Mouse (Mus musculus) lung, postnatal 0 days (tissue): ENCODE data around the gene Coro2a.

Experiments
- CTCF ChIP-seq: IDR thresholded peaks from 2 replicates; pipeline ENCODE4 v1.5.1; 2016; ENCODE audit warnings: antibody characterized with exemption, mild to moderate bottlenecking
- EP300 ChIP-seq: IDR thresholded peaks from 2 replicates; pipeline ENCODE4 v1.6.1; 2016; ENCODE audit warnings: antibody characterized with exemption, mild to moderate bottlenecking, control low read depth

- TF ChIP-seq CTCF (no peak), EP300 (no peak)
Observed at GRCm38 (mm10) chr4:46607601-46608000, 5.6 kb upstream of the Coro2a start.
